Mouse (Mus musculus): ENCODE results near the gene Kiz.

Gene Kiz

DNA sequence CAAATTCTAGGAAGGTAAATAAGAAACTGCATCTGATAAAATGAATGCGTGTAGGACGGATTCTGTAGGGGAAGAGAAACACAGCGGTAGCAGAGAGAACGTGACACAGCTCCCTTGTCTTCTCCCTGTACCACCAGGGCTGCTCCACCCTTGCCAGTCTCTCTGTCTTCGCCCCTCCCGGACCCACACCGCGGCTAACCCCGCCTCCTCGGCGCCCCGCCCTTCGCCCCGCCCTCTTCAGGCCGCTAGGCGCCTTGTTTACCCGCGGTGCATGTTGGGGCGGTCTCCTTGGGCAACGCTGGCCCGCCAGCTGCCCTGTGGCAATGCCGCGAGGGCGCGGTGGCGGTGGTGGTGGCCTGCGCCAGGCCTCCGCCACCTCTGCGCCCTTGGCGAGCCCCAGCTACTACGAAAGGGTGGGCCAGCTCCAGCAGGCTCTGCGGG lies at the start of gene Kiz:
Kiz (plus strand) TSS at position 266 of the 441 bp plus-strand sequence.
- in situ Hi-C loops (cut with MboI, MseI) = loop anchor here (25.0 kb wide), 1 partner anchor 918 kb away; the partner anchor contains the start of genes Cfap61 and Crnkl1

DNA sequence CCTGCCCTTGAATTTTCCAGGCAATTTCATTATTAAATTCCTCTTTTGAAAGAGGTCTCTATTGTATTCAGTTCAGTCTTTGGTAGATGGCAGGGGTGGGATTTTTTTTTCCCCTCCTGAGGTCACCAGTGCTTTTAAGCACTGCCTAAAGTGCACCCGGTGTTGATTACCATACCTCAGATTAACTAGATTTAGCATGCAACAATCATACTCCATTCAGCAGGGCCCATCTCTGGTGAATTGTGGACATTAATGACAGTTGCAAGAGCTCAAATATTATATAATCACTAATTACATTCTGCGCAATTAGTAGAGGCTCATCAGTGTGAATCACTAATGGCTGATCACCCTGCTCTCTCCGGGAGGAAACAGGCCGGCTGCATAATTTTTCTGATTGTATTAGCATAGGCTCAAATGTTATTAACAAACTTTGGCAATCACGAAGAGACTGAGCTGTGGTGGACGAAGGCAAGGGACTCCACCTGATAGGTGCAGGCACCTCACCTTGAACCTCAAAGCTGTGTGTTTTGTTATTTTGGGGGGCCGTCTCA lies 45.9 kb upstream of the Kiz start:
- in situ Hi-C loops (cut with MboI, MseI) = no loop called here

- in situ Hi-C loops (cut with MboI, MseI) = no loop called here
Measured at GRCm38 (mm10) chr2:146810695-146811094, 45.0 kb upstream of the Kiz start.

DNA sequence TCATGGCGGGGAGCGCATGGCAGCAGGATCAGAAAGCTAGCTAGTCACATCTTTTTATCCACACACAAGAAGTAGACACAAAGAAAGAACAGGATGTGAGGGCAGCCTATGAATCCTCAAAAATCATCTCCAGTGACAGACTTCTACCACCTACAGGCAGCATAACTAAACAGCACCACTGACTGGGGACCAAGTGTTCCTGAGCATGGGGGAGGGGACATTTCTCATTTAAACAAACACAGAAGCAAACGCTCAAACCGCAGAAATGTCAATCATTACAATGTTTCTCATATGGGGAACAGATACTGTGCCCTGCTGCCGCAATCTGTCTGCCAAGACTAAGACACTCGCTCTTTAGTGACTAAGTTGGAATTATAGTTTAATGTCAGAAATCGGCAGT lies 40.7 kb upstream of the Kiz start:
- in situ Hi-C loops (cut with MboI, MseI) = no loop called here

DNA sequence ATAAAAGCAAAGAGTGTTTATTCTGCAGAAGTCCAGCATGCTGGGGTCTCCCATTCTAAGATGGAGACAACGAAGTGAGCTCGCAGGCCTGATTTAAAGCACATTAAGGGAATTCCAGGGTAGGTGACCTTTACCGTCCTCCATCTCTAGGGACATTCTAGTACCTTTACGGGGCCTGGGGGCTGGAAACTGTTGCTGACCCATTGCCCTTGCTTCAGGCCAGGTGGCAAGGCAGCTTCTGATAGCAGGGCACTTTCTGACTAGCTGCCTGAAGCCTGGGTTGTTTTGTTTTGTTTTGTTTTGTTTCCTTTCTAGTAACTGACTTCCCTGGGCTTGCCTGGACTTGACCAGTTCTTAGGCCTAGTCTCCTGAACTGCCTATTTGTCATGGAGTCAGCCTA lies 36.6 kb upstream of the Kiz start:
- in situ Hi-C loops (cut with MboI, MseI) = no loop called here

DNA sequence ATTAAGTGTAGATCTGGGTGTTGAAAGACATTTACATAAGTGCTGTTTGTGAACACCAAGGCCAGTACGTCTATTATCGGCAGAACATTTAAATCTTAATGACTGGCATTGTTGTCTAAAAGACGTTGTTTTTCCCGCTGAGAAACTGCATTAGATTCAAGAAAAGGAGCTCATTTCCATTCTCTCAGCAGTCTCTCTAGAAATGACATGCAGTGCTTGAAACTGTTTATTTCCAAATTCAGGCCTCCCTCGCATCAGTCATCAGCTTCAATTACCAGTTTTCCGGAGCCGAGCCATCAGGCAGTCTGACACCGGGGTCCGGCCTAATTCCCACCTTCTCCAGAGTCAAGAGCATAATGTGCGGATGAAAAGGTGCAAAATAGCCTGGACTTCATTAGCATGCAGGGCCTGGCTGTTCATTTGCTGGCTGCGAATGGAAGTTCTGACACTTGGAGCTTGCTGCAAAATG lies 32.1 kb upstream of the Kiz start:
- in situ Hi-C loops (cut with MboI, MseI) = no loop called here

- in situ Hi-C loops (cut with MboI, MseI) = no loop called here
Measured at GRCm38 (mm10) chr2:146824043-146824442, 31.6 kb upstream of the Kiz start.

- in situ Hi-C loops (cut with MboI, MseI) = no loop called here
Measured at GRCm38 (mm10) chr2:146828006-146828405, 27.7 kb upstream of the Kiz start.

GRCm38 (mm10) chr2:146833222-146834063 lies 22.2 kb upstream of the Kiz start:
- in situ Hi-C loops (cut with MboI, MseI) = no loop called here

DNA sequence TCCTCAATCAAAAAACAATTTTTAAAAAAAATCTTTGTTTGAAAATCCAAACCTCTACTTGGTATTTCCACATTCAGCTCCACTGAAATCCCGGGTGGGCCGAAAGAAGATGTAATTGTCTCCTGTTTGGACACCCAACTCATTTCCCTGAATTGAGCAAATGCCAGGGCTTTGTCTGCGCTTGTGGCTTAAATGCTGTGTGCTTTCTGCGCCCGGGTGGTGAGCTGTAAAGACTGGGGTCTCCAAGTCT lies 21.7 kb upstream of the Kiz start:
- in situ Hi-C loops (cut with MboI, MseI) = no loop called here

GRCm38 (mm10) chr2:146834314-146835201 lies 21.1 kb upstream of the Kiz start:
- in situ Hi-C loops (cut with MboI, MseI) = no loop called here

- in situ Hi-C loops (cut with MboI, MseI) = no loop called here
Measured at GRCm38 (mm10) chr2:146835241-146835990, 20.2 kb upstream of the Kiz start.

- in situ Hi-C loops (cut with MboI, MseI) = no loop called here
Measured at GRCm38 (mm10) chr2:146836246-146836645, 19.4 kb upstream of the Kiz start.

- in situ Hi-C loops (cut with MboI, MseI) = no loop called here
Measured at GRCm38 (mm10) chr2:146836871-146837550, 18.7 kb upstream of the Kiz start.

DNA sequence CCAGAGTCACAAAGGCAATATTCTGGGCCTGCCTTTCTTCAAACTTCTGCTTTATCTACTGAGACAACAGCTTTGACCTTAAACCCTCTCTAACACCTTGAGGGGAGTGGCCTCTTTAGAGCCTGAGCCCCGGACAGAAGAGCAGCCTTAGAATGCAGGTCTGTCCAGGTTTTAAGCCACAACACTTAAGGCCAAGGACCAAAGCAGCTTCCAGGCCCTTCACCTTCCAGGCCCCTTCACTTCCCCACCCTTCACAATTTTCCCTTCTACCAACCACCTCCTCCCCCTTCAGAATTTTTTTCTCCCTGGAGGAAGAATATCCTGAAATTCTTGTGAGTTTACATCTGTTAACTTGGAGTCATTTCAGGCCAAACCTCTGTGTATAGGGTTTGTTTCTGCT lies 18.0 kb upstream of the Kiz start:
- in situ Hi-C loops (cut with MboI, MseI) = no loop called here

- in situ Hi-C loops (cut with MboI, MseI) = no loop called here
Measured at GRCm38 (mm10) chr2:146838596-146839302, 16.9 kb upstream of the Kiz start.

DNA sequence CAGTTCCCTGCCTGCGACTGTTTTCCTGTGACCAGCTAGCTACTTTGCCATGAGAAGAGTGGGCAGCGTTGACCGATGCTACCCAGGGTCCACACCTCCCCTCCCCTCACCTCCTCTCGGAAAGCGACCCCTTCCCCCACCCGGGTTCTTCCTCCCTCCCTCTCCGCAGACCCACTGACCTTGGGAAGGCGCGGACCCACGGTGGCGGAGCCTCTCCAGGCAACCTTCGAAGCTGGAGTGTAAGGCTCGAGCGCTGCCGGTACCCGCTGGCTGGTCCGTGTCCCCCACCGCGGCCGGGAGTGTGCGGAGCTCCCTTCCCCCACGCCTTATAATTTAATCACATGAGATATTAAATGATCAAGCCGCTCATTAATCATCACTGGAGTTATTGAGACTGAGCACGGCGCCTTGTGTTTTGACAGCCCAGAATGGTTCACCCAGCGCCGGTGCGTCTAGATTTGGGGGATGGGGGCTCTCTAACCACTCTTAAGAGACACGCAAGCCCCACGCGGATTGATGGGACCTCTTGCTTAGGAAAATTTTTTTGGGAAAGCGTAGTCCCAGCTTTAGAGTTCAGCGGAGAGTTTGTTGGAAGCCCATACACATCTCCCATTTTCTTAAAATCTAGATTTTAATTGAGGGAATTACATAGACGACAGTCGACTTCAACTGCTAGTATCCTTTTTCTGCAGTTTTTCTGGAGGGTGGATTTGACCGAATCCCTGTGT lies 16.2 kb upstream of the Kiz start:
- in situ Hi-C loops (cut with MboI, MseI) = no loop called here

GRCm38 (mm10) chr2:146847863-146848262 lies 7.8 kb upstream of the Kiz start:
- in situ Hi-C loops (cut with MboI, MseI) = no loop called here

DNA sequence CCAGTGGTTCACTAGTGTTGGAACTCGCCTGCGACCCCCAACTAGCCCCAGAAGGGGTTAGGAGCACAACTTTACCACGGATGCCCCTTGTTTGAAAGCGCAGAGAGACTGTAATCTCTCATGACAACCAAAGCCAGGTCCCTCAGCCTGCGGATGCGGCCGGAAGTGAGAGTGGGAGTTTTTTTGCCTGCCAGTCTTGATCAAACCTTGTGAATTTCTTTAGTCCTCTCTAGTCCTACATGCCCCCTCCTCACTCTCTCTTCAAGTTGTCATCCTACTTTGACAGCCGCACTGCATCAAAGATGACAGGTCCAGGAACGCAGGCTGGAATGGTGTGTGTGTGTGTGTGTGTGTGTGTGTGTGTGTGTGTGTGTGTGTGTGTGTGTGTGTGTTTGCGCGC lies 456 bp downstream of the Kiz start:
- in situ Hi-C loops (cut with MboI, MseI) = loop anchor here (25.0 kb wide), 1 partner anchor 919 kb away; the partner anchor contains the start of genes Cfap61 and Crnkl1

DNA sequence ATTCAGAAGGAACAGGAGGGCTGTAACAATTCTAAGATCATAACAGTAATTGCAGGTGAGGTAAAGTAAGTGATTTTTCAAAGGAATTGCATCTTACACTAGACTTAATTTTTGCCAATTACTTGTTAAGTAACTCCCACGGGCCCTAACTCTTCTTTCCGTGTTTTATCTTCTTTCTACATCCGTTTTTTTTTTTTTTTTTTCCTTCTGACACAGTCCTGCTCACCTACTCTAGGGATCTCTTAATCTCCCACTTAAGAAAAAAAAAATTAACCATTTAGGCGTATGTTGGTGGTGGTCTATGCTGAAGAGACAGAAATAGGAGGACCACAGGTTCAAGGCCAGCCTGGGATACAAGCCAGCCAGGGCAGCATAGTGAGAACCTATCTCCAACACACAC lies 1.2 kb downstream of the Kiz start:
- in situ Hi-C loops (cut with MboI, MseI) = loop anchor here (25.0 kb wide), 1 partner anchor 920 kb away; the partner anchor contains the start of genes Cfap61 and Crnkl1
